Mouse (Mus musculus): ENCODE data around the gene Atxn1. TPM values are rescaled to one million over a fixed set of nuclear protein-coding genes. Genes with fewer than 3 reads are reported as not detected.

Gene Atxn1
- polyA plus RNA-seq, 1 experiment from 2014 or later: 2.3 TPM

- no peaks in the 10 kb centered on the region for H3K4me1 ChIP-seq (replicated peaks)
- ATAC-seq (ENCODE audit: insufficient read depth): no peak
- 38% methylated on average over 3 of the region's 3 CpGs for WGBS (ENCODE audit: insufficient replicate concordance)
Observed at GRCm38 (mm10) chr13:45686309-45686582, 278.6 kb downstream of the Atxn1 start.

GRCm38 (mm10) chr13:45685575-45686308 lies 279.1 kb downstream of the Atxn1 start:
- no peaks in the 10 kb centered on the region for H3K9me3 ChIP-seq (replicated peaks)
- WGBS (ENCODE audit: insufficient replicate concordance): 60% methylated on average over 7 of the region's 7 CpGs
- no peak overlapping the region for H3K4me2 ChIP-seq

More at GRCm38 (mm10) chr13:45686309-45686582, 278.6 kb downstream of the Atxn1 start:
- no peaks in the 10 kb centered on the region for H3K9me3 ChIP-seq (replicated peaks)
- no peak overlapping the region for H3K4me3 ChIP-seq (replicated peaks)
- H3K36me3 ChIP-seq (replicated peaks): no peaks in the 10 kb centered on the region
- H3K27me3 ChIP-seq: no peaks in the 10 kb centered on the region
- H3K9ac ChIP-seq: no peak overlapping the region
- H3K27ac ChIP-seq (replicated peaks): no peak overlapping the region
- H3K4me2 ChIP-seq: no peak overlapping the region

GRCm38 (mm10) chr13:45684891-45685311 lies 279.9 kb downstream of the Atxn1 start:
- ATAC-seq (ENCODE audit: insufficient read depth): no peak
- Histone ChIP-seq H3K9ac (no peak overlapping the region), H3K4me3 (replicated peaks) (no peak overlapping the region), H3K9me3 (replicated peaks) (no peaks in the 10 kb centered on the region), H3K4me1 (replicated peaks) (no peaks in the 10 kb centered on the region), H3K36me3 (replicated peaks) (no peaks in the 10 kb centered on the region), H3K27ac (replicated peaks) (no peak overlapping the region), H3K4me2 (no peak overlapping the region), H3K27me3 (no peaks in the 10 kb centered on the region)
- 68% methylated on average over 4 of the region's 4 CpGs for WGBS (ENCODE audit: insufficient replicate concordance)

More at GRCm38 (mm10) chr13:45685575-45686308, 279.1 kb downstream of the Atxn1 start:
- Histone ChIP-seq H3K9ac (no peak overlapping the region), H3K27ac (replicated peaks) (no peak overlapping the region), H3K4me1 (replicated peaks) (no peaks in the 10 kb centered on the region), H3K36me3 (replicated peaks) (no peaks in the 10 kb centered on the region), H3K4me3 (replicated peaks) (no peak overlapping the region), H3K27me3 (no peaks in the 10 kb centered on the region)
- no peak for ATAC-seq (ENCODE audit: insufficient read depth)

GRCm38 (mm10) chr13:45683991-45684390 lies 280.8 kb downstream of the Atxn1 start:
- Histone ChIP-seq H3K4me3 (replicated peaks) (no peak overlapping the region), H3K27me3 (no peaks in the 10 kb centered on the region), H3K9me3 (replicated peaks) (no peaks in the 10 kb centered on the region), H3K36me3 (replicated peaks) (no peaks in the 10 kb centered on the region), H3K27ac (replicated peaks) (no peak overlapping the region), H3K4me2 (no peak overlapping the region), H3K4me1 (replicated peaks) (no peaks in the 10 kb centered on the region), H3K9ac (no peak overlapping the region)
- WGBS (ENCODE audit: insufficient replicate concordance): 51% methylated on average over 3 of the region's 3 CpGs
- no peak for ATAC-seq (ENCODE audit: insufficient read depth)

- H3K4me1 ChIP-seq (replicated peaks): no peaks in the 10 kb centered on the region
- H3K9me3 ChIP-seq (replicated peaks): no peaks in the 10 kb centered on the region
- no peak overlapping the region for H3K27ac ChIP-seq (replicated peaks)
- H3K4me2 ChIP-seq: no peak overlapping the region
- H3K4me3 ChIP-seq (replicated peaks): no peak overlapping the region
- H3K9ac ChIP-seq: no peak overlapping the region
- H3K27me3 ChIP-seq: no peaks in the 10 kb centered on the region
- 60% methylated on average over 5 of the region's 5 CpGs for WGBS (ENCODE audit: insufficient replicate concordance)
- ATAC-seq (ENCODE audit: insufficient read depth): no peak
- H3K36me3 ChIP-seq (replicated peaks): no peaks in the 10 kb centered on the region
Observed at GRCm38 (mm10) chr13:45681196-45681595, 283.6 kb downstream of the Atxn1 start.

- Histone ChIP-seq H3K4me1 (replicated peaks) (no peaks in the 10 kb centered on the region), H3K4me2 (no peak overlapping the region), H3K27ac (replicated peaks) (no peak overlapping the region), H3K9ac (no peak overlapping the region), H3K36me3 (replicated peaks) (no peaks in the 10 kb centered on the region), H3K27me3 (no peaks in the 10 kb centered on the region), H3K9me3 (replicated peaks) (no peaks in the 10 kb centered on the region), H3K4me3 (replicated peaks) (no peak overlapping the region)
- ATAC-seq (ENCODE audit: insufficient read depth): no peak
- WGBS (ENCODE audit: insufficient replicate concordance): 67% methylated on average over 5 of the region's 5 CpGs
Observed at GRCm38 (mm10) chr13:45680651-45681050, 284.2 kb downstream of the Atxn1 start.

GRCm38 (mm10) chr13:45679096-45679495 lies 285.7 kb downstream of the Atxn1 start:
- WGBS (ENCODE audit: insufficient replicate concordance): 48% methylated on average over 1 of the region's 1 CpGs
- H3K36me3 ChIP-seq (replicated peaks): no peaks in the 10 kb centered on the region
- no peak overlapping the region for H3K4me2 ChIP-seq
- ATAC-seq (ENCODE audit: insufficient read depth): no peak
- no peaks in the 10 kb centered on the region for H3K4me1 ChIP-seq (replicated peaks)
- H3K9me3 ChIP-seq (replicated peaks): no peaks in the 10 kb centered on the region
- no peak overlapping the region for H3K27ac ChIP-seq (replicated peaks)
- no peak overlapping the region for H3K9ac ChIP-seq
- no peak overlapping the region for H3K4me3 ChIP-seq (replicated peaks)
- no peaks in the 10 kb centered on the region for H3K27me3 ChIP-seq

GRCm38 (mm10) chr13:45672628-45673027 lies 292.2 kb downstream of the Atxn1 start:
- H3K4me1 ChIP-seq (replicated peaks): no peaks in the 10 kb centered on the region
- no peaks in the 10 kb centered on the region for H3K27me3 ChIP-seq
- no peaks in the 10 kb centered on the region for H3K9me3 ChIP-seq (replicated peaks)
- H3K4me2 ChIP-seq: no peak overlapping the region
- ATAC-seq (ENCODE audit: insufficient read depth): no peak
- H3K27ac ChIP-seq (replicated peaks): no peak overlapping the region
- WGBS (ENCODE audit: insufficient replicate concordance): 48% methylated on average over 2 of the region's 2 CpGs
- no peak overlapping the region for H3K4me3 ChIP-seq (replicated peaks)
- H3K9ac ChIP-seq: no peak overlapping the region
- no peaks in the 10 kb centered on the region for H3K36me3 ChIP-seq (replicated peaks)

GRCm38 (mm10) chr13:45669969-45670368 lies 294.8 kb downstream of the Atxn1 start:
- Histone ChIP-seq H3K27ac (replicated peaks) (no peak overlapping the region), H3K9me3 (replicated peaks) (no peaks in the 10 kb centered on the region), H3K27me3 (no peaks in the 10 kb centered on the region), H3K36me3 (replicated peaks) (no peaks in the 10 kb centered on the region), H3K4me2 (no peak overlapping the region), H3K9ac (no peak overlapping the region), H3K4me1 (replicated peaks) (no peaks in the 10 kb centered on the region), H3K4me3 (replicated peaks) (no peak overlapping the region)
- no peak for ATAC-seq (ENCODE audit: insufficient read depth)
- 66% methylated on average over 11 of the region's 11 CpGs for WGBS (ENCODE audit: insufficient replicate concordance)

- Histone ChIP-seq H3K9me3 (replicated peaks) (no peaks in the 10 kb centered on the region), H3K27me3 (no peaks in the 10 kb centered on the region), H3K4me3 (replicated peaks) (no peak overlapping the region), H3K27ac (replicated peaks) (no peak overlapping the region), H3K4me2 (no peak overlapping the region), H3K4me1 (replicated peaks) (0 out of 2 replicates have a peak, but pooled peaks cover 4% of the 10 kb centered on the region), H3K36me3 (replicated peaks) (no peaks in the 10 kb centered on the region), H3K9ac (no peak overlapping the region)
- no peak for ATAC-seq (ENCODE audit: insufficient read depth)
- 61% methylated on average over 10 of the region's 10 CpGs for WGBS (ENCODE audit: insufficient replicate concordance)
Observed at GRCm38 (mm10) chr13:45662852-45663251, 302.0 kb downstream of the Atxn1 start.

GRCm38 (mm10) chr13:45662216-45662615 lies 302.6 kb downstream of the Atxn1 start:
- Histone ChIP-seq H3K36me3 (replicated peaks) (no peaks in the 10 kb centered on the region), H3K4me3 (replicated peaks) (no peak overlapping the region), H3K4me1 (replicated peaks) (0 out of 2 replicates have a peak, but pooled peaks cover 4% of the 10 kb centered on the region), H3K4me2 (no peak overlapping the region), H3K27ac (replicated peaks) (no peak overlapping the region), H3K9ac (no peak overlapping the region), H3K9me3 (replicated peaks) (no peaks in the 10 kb centered on the region), H3K27me3 (no peaks in the 10 kb centered on the region)
- no peak for ATAC-seq (ENCODE audit: insufficient read depth)
- WGBS (ENCODE audit: insufficient replicate concordance): 48% methylated on average over 3 of the region's 3 CpGs
